Mouse (Mus musculus): ENCODE measurements around the gene Bok.
A peak's percentile ranks its signal among the peaks of the same experiment; 100 is the strongest.
"Not testable (repeated sequence)": the region's sequence is repeated elsewhere in the genome, so short reads cannot be mapped to it uniquely, and the experiment has no call there.

The Bok gene

DNA sequence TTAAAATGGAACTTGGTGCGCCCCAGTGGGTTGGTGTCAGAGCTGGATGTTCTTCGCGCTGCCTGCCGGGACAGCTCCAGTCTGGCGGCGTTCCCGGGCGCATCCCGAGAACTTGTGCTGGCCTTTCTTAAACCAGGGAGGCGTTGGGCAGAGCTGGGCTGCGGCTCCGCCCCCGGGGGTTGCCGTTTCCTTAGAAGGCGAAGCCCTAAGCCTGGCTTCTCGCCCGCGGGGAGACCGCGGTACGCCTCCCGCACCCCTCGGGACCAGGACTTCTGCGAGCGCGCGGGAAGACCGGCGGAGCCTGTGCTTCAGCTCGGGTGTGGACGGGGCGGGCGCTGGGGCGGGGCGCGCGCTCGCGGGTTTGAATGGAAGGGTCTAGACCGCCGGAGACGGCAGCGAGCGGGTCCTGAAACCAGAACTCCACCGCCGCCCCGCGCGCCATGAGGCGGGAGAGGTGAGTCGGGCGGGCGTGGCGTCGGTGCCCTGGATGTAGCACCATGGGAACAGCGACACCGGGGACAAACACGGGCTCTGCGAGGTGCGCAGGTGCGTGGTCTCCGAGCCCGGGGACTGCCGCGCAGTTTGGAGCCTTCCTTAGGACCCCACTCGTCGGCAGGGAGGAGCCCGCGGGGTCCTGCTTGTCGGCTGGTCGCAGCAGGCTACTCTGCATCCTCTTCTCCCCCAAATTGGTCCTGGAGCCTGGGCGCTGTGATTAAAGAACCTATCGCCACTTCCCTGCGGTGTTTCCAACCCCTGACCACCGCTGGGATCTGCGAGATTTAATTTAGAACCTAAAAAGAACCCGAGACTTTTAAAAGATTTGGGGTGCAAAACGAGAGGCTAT is at the start of gene Bok:
Bok (plus strand) TSS at position 260 of the 844 bp plus-strand sequence.
- DNase-seq = peak; percentile 28 to 34

DNA sequence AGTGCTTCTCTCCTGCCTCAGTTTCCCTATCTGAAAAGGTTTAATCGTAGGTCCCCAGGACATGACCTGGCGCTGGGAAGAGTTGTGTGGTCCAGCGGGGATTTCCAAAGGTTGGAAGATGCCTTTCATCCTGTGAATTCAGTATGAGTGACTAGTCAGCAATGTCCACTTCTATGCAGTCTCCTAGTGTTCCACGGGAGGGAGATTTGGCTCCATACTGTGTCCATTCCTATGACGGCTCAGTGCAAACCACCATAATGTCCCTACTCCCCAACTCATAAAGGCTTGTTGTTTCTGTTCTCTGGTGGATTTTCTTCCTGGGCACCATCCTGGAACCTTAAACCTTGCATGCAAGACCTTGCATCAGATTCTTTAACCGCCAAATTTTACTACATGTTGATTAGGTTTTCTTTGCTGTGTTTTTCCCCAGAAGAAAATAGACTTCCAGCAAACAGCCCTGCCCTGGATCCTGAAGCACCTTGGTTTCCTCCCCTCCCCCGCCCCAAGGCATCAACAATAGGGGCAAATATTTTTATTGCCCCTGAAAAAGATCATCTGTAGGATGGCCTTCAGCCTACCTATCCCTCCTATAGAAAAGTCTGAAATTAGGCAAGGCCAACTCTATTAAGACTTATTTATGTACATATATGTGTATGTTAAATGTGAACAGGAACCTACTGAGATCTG is 49.1 kb upstream of the Bok start:
- DNase-seq = no peak

DNA sequence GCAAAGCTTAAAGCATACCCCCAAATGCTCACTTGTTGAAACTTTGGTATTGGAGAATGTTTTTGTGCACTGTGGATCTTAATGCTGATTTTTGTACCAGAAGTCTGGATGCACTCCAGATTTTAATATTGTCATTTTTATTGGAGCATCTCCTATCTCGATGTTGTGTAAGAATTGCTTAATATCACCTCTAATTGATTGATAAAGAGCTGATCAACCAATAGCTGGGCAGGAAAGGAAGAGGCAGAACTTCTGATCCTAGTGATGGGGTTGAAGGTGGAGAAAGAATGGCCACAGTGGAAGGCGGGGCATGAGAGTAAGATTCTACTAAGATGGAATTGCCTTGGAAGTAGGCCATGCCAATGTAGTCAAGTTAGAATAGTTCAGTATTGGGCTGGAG is 43.5 kb upstream of the Bok start:
- DNase-seq = no peak

DNA sequence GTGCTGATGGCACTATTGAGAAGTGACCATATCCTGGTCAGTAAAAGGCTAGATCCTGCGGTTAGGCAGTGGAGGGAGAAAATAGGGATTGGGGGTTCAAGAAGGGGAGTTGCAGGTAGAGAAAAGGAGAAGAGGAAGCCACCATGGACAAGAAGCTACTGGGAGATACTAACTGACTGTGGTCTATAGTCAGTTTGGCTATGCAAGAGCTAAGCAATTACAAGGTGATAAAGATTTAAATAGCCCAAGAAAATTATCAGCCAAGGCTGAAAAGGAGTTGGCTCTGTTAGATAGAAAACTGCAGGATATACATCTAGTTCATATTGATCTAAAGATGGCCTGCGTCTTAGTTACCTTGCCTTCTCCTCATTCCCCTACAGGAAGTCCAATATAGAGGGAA is 42.8 kb upstream of the Bok start:
- DNase-seq = no peak

DNA sequence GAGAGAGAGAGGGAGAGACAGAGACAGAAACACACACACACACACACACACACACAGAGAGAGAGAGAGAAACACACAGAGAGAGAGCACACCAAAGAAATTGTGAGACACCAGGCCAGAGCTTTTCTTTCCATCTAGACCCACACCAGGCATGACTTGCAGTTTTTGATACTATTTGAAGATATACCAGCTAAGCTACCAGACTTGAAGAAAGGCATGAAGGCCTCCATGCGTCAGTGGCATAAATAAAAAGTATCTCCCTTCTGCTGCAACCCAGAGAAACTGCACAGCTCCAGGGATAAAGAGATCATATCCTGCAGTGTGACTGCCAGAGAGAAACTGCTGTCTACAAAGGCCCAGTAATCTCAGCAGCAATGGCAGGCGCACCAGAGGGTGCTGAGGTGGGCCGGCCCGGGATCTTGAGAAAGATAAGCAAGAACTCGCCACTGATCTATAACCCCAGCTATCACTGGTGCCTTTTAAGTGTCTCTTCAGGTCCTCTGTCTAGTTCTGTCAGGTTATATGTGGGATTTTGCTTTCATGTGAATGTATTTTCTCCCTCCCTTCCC is 35.8 kb upstream of the Bok start:
- DNase-seq = no peak

DNA sequence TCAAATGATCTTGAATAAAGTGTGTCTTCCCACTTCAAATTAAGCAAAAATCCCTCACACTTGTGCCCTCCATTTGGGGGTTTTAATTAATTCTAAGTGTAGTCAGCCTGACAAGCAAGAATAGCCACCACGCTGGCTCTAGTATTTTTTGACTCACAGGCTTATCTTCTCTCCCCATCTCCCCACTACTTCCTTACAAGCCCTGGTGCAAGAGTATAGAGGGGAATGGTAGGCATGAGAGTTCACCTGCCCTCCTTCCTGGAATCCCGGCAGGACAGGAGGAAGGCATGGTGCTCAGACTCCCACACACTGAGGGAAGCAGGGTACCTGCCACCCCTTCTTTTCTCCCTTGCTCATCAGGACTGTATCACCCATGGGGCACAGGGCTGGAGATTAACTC is 31.2 kb upstream of the Bok start:
- no peak for DNase-seq

DNA sequence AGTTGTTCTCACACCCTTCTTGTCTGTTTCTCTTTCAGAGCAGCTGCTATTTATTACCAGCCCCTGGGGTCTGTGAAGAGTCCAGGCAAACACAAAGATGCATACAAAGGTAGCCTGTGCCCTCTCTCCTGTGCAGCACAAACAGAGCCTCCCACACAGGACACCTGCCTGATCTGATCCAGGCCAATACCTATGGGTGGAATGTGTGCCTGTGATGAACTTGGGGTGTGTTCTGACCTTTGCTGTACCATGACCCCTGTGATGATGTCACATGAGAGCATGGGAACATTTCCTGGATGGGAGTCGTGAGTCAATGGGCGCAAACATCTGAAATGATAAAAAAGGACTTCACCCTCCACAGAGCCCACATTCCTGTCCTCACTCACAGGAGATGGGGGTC is 30.7 kb upstream of the Bok start:
- no peak for DNase-seq

DNA sequence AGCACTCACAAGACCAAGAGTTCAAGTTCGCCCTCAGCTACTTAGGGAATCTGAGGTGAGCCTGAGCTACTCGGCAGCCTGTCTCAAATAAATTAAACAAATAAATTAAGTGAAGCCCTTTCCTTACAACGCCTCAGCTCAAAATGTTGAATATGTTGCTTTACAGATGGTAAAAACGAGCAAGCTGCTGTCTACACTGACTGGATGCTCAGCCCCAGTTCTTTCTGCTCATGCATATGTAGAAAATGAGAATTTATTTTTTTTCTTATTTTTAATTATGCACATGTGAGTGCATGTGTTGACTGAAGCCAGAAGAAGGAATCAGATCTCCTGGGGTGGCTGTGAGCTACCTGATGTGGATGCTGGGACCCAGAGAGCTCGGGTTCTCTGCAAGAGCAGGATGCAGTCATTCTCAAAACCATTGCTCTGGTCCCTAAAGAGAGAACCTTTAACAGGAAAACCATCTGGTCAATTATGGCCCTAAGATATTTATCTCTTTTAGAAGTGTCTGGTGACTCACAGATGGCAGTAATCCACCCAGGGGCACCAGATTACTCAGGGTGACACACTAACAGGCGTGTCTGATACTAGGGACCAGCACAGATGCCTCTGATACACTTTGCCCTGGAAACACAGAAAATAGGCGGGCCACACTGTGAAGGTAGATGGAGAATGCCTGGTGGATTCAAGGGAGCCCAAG is 29.0 kb upstream of the Bok start:
- DNase-seq = no peak

DNA sequence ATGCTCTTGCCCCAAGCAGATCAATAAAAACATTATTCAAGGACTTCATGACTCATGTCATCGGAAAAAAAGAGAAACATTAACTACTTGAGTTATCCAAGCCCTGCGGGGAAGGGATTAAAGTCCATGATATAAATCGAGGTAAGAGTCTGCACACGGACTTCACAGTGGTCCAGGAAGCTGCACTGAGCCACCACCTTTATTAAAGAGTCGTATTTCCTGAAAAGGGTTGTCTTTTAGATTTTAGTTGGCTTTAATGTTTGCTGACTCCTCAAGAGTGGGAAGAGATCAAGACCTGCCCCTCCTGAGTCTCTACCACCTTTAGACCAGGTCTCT is 28.5 kb upstream of the Bok start:
- no peak for DNase-seq

DNA sequence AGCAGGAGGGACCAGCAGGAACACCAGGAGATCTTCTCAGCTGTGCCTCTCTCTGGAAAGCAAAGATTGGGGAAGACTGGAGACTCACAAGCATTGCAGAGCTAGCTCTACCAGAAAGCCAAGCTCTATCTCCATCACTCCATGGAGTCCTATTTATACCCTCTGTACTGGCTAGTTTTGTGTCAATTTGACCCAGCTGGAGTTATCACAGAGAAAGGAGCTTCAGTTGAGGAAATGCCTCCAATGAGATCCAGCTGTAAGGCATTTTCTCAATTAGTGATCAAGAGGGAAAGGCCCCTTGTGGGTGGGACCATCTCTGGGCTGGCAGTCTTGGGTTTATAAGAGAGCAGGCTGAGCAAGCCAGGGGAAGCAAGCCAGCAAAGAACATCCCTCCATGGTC is 26.9 kb upstream of the Bok start, which contains the start of gene Stk25:
Stk25 (minus strand) TSS at position 101 of the 400 bp plus-strand sequence.
- not testable (repeated sequence) for DNase-seq

DNA sequence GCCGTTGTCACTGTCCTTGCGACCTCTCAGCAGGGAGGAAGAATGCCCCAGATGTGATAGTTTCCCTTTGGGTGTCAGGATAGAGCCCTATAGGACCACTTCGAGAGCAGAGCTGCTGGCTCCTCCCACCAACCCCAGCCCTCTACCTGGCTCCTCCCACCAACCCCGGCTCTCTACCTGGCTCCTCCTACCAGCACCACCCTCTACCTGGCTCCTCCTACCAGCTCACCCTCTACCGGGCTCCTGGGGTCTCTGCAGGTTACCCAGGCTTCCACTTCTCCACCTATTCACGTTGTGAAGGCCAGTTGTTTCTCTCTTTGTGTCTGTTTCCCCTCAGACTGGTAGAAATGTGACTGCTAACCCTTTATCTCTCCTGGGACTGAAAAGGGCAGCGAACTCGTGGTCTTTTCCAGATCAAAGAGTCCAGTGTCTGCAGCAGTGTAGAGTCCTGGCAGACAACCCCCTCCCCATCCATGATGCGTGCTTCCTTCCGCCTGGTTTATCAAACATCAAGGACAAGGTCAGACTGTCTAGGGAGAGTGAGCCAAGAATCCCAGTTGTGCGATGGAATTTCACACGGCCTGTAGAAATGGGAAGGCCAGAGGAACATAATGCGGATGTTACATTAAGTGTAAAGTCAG is 17.6 kb upstream of the Bok start:
- DNase-seq = peak; percentile 18 to 32

DNA sequence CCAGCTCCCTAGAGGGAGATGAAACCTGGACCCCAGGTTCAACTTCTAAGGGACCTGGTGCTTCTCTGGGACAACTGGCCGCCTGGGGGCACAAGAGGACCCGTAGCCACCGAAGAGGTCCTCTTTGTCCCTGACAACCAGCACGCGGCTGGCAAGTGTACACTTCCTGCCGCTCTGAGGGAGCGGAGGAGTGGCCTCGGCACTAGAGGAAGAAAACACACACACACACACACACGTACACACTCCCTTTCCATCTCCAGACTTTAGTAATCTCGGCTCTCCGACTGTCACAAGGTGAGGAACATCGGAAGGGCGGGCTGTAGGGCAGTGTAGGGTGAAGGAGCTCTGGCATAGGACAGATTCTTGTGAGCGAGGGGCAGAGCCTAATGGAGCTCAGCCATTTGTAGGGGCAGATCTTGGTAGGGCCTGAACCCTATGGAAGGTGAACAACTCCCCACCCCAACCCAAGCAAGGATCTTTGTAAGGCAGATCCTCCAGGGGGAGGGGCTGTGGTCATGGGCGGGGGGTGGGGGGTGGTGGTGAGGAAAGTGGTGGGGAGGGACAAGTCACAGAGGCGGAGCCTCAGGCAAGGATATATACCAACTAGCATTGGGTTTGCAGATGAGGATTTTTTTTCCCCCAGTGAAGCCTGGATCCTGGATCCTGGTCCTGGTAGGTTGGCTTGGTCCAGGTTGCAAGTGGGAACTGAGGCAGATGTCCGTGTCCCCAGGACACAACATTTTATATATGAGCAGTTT is 16.5 kb upstream of the Bok start:
- peak; percentile 53 to 70 for DNase-seq

DNA sequence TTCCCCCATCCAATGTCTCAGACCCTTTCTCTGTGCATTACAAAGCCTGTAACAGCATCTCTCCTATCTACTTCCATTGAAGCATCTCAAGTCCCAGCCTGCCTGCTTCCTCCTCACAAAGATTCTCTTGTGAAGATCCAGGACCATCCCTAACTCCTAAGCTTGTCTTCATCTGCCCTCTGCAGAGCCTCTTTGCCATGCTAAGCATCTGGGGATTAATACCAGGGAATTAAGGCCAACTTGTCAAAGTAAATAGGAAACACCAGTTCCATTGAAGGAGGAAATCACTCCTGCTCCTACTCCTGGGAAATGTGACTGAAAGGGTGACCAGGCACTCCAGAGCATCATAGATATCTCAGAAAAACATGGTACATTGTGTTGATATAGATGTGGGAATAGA is 15.5 kb upstream of the Bok start:
- no peak for DNase-seq

DNA sequence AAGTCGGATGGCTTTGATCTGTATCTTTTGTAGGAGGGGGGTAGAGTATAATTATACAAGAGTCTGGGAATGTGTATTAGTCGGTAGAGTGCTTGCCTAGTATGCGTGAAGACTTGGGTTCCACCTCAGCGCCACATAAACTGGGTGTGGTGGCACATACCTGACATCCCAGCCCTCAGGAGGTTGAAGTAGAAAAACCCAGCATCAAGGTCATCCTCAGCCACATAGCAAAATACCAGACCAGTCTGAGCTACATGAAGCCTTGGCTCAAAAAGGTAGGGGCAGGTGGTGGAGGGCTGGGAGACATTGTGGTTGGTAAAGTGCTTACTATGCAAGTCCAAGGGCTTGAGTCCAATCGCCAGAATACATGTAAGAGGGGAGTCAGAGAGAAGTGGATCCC is 12.8 kb upstream of the Bok start:
- DNase-seq = no peak

DNA sequence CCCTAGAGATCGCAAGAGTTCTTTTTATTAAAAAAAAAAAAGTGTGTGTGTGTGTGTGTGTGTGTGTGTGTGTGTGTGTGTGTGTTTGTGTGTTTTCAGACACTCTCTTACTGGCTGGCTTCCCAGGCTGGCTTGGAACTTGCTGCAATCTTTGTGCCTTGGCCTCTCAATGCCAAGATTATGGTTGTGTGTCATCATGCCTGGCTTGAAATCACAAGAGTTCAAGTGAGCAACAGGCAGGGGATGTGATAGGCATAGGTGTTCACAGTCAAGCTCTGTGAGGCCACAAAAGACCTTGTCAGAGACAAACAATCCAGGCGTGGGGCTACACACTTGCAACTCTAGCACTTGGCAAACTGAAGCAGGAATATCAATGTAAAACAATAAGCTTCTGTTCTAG is 7.1 kb upstream of the Bok start:
- no peak for DNase-seq

DNA sequence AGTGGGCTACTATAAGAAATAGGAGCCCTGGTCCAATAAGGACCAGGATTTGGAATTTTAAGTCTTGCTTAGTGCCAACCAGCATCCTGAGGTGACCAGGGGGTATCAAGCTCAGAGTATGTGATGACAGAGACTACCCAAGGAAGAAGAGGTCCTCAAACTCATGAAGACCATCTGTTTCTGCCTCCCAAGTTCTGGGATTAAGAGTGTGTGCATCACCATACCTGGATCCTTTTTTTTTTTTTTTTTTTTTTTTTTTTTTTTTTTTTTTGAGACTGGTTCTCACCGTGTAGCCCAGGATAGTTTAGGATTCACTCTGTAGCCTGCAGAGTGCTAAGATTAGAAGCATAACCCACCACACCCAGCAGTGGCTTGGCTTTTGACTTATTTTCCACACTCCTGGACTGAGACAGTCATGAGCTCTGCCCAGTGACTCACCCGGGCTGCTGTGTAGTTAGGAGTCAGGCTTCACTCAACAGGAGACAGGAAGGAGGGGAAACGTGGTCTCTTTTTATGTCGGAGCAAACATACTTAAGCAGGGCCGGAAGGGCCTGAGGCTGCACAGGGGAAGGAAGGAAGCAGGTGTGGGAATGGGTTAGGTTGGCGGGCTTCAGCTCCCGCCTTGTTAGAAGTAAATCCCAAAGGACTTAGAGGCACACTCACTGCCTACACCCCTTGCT is 5.4 kb upstream of the Bok start:
- DNase-seq = no peak

DNA sequence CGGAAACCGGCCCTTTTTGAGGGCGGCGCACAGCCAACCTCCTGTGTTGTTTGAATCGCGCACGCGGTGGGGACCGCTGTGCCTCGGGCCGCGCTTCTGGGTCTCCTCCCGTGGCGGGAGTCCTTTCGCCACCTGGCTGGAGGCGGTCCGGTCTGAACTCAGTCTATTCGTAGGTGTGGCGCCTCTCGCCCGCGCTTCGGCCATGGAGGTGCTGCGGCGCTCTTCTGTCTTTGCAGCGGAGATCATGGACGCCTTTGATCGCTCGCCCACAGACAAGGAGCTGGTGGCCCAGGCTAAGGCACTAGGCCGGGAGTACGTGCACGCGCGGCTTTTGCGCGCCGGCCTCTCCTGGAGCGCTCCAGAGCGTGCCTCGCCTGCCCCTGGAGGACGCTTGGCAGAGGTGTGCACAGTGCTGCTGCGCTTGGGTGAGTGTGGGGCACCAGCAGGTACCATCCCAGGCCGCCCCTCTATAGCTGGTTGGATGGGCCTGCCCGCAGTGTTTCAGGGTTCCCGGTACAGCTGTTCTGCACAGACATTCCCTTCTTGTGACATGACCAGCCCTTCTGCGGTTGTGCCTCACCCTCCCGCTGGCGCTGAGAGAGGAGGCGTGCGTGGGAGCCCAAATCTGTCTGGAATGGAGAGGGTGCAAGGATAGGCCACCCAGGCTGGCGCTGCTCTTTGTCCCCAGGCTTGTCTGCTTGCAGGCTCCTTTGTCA is 943 bp downstream of the Bok start:
- DNase-seq = no peak

DNA sequence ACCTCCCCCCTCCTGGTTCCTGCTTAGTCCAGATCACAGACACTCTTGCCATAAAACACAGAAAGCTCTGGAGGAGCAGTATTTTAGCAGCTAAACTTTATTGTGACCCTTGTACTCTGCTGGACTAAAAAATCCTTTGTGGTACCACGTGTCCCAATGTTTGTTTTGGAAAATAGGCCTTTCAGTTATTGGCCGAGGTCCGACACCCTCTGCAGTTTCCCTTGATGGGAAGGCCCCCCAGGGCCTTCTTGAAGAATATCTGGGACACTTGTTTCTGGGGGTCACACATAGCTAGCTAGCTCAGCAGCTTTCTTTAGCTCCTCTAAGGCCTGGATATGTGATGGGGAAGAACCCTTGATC is 1.5 kb downstream of the Bok start:
- DNase-seq = no peak

DNA sequence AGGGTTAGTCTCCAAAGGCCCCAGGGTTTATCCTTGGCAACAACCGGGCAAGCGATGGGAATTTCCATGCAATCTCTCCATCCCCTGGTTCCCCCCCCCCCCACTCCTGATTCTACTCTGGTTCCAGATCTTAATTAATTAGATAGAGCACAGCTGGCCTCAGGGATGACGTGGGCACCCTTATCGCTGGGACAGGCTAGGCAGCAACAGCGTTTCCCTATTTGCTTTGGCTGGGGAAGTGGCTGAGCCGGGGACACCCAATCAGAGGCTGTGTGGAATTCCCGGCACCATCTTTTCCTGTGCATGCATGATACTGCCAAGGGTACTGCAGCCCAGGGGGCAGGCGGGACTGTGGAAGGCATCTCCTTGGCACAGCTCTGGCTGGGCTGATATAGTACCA is 2.7 kb downstream of the Bok start:
- DNase-seq = no peak

DNA sequence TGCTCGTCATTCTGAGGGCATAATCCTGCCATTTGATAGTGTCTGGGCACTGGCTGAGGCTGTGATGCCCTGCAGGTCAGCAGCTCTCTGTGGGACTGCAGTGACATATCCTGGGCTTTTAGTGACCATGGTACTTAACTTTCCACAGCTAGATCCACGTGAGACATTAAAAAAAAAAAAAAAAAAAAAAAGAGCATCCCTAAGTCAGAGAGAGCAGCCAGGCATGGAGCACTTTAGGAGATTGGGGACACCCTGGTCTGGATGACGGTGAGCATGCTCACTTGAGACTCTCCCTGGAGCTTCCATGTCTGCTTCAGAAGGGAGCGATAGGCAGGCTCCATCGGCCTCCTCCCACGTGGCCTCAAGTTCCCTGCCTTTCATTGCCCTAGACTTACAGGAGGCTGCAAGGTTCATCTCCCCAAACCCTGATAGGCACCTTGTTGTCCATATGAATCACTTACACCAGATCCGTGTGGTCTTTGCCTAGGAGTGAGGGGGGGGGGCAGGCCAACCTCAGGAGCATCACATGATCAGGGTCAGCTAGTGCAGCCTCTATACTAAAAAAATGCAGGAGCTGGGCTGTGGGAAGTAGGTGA is 4.5 kb downstream of the Bok start:
- no peak for DNase-seq

DNA sequence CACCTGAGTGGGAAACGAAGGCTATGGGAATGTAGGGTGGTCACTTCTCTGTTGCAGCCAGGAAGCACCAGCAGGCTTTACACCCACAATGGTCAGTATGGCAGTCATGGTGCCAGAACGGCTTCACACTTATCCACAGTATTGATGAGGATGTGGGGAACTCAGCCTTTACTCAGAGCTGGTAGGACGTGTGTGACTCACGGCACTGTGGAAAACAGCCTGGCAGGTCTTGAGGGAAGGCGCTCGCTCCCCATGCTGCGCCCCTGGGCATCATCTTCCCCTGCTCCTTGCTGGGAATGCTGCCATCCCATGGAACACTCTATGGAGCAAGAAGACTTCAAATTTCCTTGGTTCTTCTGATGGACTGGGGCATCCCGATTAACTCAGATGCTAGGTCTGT is 5.6 kb downstream of the Bok start:
- DNase-seq = no peak

All from spleen, adult 18-20 months (tissue).